Comparison of ENCODE assay signal across 15 mouse cellular contexts in the genomic region with DNA sequence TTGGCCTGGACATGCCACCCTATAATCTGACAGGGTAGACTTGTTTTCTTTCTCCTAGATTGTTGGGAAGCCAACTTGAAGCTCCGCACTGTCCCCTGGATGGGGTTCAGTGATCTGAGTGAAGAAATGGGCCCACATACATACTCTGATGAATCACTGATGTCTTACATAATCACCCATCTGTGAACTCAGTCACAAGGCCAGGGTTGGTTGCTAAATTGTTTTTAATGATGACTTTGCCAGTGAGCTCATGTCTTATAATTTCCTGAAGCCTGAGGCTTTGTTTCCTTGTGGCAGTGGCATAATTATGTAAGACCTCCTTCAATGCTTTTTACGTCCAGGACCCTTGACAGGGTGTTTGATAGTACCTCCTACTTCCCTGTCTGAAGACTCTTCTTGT. TPM values are rescaled to one million over a fixed set of nuclear protein-coding genes. Genes with fewer than 3 reads are reported as not detected.
"Had no signal": no experiment of that assay in that cellular context is flagged by ENCODE, and none has a peak within 500 bp of the region (broad histone marks: within the 10 kb centered on the region; RNA-seq: fewer than 3 reads in every experiment).

No protein-coding gene starts in this region.

- H3K27me3 ChIP-seq: limb, embryonic 13.5 days; neural tube, embryonic 15.5 days had no signal

- DNase-seq: kidney, postnatal 25 days; layer of hippocampus, postnatal 36 days; left cerebral cortex, postnatal 4 days; lung, adult 18-20 months; midbrain, embryonic 14.5 days; thymus, adult 2 months; thymus, postnatal 25 days had no signal

- H3K36me3 ChIP-seq: limb, embryonic 13.5 days; neural tube, embryonic 15.5 days had no signal

- H3K27ac ChIP-seq: limb, embryonic 13.5 days; liver, embryonic 14.5 days; neural tube, embryonic 15.5 days; stomach, postnatal 0 days had no signal

- H3K4me3 ChIP-seq: limb, embryonic 13.5 days; myocyte; neural tube, embryonic 15.5 days had no signal

- H3K4me1 ChIP-seq: neural tube, embryonic 15.5 days had no signal

RNA-seq across cellular contexts. Expression of a gene that starts 4.8 kb away (rescaled TPM):
- total RNA-seq: layer of hippocampus, postnatal 36 days; left cerebral cortex, postnatal 4 days; liver, adult 2 months; megakaryocyte-erythroid progenitor cell, adult 5-6 weeks had no signal
- polyA plus RNA-seq: liver, adult 2 months; liver, embryonic 14.5 days; thymus, adult 2 months; urinary bladder, adult 2 months had no signal
